Mouse (Mus musculus) gastrocnemius, postnatal 25 days (tissue): ENCODE data around the gene Glcci1. TPM values are rescaled to one million over a fixed set of nuclear protein-coding genes. Genes with fewer than 3 reads are reported as not detected.

ENCODE experiments used
- DNase-seq: peaks from one replicate; pipeline ENCODE4 v3.0.0; 2022
- long read RNA-seq, 2 experiments: library from polyadenylated mRNA; stranded (forward); transcript quantifications; one replicate each; pipeline ENCODE4 v2.0.0; 2021
- total RNA-seq, 2 experiments: library from RNA; stranded (reverse); gene quantifications; 1 replicate in 1 of 2; 2 replicates in 1 of 2; pipeline ENCODE4 v1.2.3; 2021

The Glcci1 gene
- total RNA-seq, result 1 to 10 TPM; 4.3 to 5.6 TPM
- long read RNA-seq, experiment 1, result 0 reads
- long read RNA-seq, experiment 2, result 0 reads

DNA sequence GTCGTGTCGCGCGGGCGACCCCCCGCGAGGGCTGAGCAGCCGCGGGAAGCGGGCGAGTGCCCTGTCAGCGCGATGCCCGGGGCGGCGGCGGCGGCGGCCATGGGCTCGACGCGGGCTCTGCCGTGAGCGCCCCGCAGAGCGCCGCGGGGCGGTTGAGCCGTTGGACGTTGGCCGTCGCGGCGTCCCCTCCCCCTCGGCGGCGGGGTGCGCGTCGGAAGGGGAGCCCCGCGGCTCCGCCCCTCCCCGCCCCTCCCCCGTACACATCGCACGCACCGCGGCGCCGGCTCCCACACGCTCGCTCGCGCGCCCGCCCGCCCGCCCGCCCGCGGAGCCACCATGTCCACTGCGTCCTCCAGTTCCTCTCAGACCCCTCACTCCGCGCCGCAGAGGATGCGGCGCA is at the start of gene Glcci1:
Gene Glcci1 (plus strand): TSS at position 50 of the 400 bp plus-strand sequence.
- peak; percentile 75 for DNase-seq

DNA sequence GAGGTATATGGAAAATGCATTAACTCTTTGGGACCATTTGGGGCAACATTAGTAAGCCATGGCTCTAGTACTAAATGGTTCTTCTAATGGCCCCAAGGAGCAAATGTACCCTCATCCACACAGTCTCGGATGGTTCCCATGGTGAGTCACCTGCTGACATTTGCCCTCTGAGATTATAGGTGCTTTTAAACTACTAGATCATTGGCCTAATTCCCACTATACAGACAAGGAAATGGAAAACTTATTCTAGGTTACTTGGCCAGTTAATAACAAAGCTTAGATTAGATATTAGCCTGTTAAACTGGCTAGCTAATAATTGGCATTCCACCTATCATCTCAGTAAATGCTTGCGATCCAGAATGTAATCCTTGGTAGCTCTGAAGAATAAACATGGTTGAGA is 47.0 kb upstream of the Glcci1 start:
- no peak for DNase-seq

DNA sequence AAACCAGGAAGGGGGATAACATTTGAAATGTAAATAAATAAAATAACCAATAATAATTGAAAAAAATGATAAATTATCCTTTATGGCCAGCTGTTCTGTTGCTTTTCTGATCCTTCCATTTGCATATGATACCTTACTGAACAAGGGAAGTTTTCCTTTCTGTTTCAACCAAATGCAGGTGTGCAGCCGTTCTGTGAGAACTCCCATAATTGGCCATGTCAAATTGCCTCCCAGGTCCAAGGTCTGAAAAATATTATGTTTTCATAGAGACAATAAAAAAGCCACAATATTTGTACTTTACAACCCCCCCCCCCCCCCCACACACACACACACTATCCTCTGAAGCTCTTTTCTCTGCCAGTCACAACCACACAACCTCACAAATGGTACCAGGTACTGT is 44.0 kb upstream of the Glcci1 start:
- no peak for DNase-seq

DNA sequence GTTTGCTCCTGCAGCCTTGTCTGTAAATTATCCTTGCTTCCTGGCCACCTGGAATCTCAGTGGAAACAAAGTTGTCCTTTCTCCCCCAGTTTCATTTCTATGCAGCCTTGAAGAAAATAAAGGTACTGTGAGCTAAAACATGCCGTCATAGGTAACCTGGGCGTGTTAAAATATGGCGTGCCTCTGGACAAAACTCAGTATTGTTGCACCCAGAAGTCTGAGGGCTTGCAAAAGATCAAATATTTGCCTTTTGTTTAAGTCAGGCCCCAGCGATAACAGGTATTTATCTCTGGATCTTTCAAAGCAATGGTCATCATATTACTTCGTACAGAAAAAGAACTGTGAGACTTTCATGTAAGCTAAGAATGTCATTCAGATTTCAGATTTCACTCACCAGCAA is 43.4 kb upstream of the Glcci1 start:
- no peak for DNase-seq

DNA sequence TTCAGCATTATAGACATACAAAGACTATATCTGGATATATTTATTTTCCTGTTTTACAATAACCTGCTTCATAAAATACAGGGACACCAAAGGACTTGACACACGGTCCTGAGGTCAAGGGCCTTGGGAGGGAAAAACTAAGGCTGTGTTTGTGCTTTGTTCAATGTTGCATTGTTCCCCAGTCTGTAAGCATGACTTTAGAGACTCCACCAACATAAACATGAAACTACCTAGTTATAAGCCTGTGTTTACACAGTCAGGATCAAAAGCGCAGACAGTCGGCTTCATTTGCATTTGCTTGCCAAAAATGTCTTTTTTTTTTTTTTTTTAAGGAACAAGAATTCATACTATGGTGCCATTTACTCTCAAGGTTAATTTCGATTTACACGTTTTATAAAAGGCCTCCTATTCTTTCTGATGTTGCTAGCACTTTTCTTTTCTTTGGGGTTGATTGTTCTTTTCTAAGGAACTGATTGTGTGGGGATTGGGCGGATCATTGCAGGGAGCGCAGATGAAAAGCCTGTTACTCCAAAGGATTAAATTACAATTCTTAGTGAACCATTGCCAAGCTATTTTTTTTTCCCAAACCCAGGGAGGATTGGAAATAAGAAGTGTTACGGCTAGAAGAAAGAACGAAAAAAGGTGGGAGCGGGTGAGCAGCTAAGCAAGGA is 41.6 kb upstream of the Glcci1 start:
- DNase-seq, result no peak

DNA sequence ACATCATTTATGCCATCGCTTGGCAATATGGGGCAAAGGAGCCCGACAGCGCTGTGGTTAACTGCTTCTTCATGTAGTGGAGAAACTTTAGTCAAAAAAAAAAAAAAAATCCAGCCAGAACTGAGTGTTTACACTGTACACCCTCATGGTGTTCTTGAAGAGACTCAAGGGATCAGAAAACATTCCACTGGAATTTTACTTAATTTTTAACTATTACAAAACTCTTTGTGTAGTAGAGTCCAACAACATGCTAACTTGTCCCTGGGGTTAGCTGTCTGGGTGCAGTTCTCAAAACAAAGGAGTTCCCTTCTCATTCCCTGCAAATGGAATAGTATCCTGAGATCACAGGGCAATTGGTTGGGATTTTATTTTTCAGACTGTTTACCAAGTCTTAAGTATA is 39.5 kb upstream of the Glcci1 start:
- no peak for DNase-seq

DNA sequence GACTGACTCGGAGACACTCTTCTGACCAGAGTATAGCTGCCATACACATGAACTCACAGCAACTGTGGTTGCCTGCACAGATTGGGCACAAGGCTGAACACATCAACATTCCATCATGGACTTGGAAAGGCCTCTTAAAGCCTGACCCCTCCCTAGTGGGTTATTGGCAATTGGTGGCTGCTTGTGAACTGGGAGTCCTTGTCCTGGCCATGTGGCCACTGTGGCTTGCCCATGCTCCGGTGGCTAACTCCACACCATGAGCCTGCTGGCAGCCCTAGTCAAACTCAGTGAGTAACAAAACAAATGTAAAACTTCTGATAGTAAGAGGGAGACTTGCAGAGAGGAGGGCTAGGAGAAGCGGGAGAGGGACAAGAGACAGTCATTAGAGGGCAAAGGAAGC is 37.3 kb upstream of the Glcci1 start:
- no peak for DNase-seq

DNA sequence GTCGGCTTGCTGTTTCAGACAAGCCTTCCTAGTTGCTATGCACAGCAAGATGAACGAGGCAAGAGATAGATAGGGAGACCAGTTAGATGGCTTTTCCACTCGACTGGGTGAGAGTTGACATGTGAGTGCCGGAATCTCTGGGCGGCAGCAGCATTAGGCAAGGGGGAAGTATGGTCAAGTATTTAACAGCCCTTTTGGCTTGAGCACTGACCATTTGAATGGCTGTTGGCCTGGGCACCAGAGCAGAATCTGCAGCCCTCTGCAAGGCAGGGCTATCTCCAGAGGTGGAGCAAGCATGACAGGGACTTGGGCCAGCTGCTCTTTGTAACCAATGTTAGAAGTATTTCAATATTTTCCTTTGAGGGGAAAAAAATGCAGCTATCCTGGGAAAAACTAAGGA is 36.5 kb upstream of the Glcci1 start:
- peak; percentile 47 for DNase-seq

DNA sequence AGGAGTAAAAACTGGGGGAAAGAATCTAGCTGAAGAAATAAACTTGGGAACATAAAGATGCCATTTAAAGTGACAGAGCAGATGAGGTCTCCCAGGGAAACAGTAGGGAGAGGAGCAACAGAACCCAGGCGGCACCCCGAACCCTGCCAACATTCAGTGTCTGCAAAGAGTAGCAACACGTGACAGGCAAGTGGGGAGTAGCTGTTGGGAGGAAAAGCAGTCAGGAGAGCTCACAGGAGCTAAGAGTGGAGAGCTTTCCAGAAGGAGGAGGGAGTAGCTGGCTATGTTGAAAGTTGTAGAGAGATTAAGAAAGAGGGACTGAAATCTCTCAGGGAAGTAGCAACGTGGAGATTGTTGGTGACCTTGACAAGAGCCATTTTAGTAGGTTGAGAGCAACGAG is 35.9 kb upstream of the Glcci1 start:
- DNase-seq, result peak; percentile 11

DNA sequence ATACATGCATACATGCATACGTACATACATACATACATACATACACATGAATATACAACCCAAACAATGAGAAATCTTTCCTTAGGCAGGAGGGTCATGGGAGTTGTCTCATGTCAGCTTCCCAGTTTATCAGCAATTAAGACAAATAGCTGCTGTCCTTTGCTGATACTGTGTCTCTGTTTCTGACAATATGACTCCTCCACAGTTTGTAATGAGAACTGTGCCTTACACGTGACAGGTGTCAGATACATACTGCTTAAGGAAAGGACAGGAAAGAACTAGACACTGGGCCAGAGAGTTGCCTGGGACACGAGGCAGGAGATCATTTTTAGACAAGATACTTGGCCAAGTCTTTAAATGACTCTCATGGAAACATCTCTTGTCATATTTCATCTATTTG is 35.1 kb upstream of the Glcci1 start:
- no peak for DNase-seq

DNA sequence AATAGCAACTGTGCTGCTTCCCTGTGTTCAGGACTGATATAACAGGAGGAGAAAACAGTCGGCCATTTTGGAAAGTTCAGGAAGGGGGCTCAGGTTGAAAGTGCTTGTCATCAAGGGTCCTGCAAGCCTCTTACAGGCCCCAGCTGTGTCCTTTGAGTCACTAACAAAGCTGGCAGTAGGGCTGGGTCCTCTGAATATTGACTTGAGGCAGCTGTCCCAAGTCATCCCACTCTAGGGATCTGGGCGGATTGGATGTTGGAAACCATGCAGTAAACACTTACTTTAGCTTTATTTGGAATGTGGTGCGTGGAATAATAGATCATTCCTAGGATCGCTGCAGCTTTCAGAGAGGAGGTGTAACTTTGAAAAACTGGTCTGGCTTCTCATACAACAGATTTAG is 34.6 kb upstream of the Glcci1 start:
- no peak for DNase-seq

DNA sequence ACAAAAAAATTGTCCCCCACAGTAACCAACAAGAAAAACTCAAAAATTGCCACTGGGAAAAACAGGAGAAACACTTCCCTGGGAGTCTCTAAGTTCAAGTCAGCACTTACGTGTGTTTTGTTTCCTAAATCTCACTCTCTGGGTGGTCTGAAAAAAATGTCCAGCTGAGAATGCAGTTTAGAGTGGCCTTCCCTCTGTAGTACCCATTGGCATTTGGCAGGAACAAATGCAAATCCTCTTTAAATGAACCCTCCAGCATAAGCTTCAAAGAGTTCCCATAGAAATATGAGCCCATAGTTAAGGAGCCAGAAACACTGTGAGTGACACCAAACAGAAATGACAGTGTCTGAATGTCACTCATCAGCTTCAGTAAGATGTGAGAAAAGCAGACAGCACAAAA is 30.2 kb upstream of the Glcci1 start:
- no peak for DNase-seq

DNA sequence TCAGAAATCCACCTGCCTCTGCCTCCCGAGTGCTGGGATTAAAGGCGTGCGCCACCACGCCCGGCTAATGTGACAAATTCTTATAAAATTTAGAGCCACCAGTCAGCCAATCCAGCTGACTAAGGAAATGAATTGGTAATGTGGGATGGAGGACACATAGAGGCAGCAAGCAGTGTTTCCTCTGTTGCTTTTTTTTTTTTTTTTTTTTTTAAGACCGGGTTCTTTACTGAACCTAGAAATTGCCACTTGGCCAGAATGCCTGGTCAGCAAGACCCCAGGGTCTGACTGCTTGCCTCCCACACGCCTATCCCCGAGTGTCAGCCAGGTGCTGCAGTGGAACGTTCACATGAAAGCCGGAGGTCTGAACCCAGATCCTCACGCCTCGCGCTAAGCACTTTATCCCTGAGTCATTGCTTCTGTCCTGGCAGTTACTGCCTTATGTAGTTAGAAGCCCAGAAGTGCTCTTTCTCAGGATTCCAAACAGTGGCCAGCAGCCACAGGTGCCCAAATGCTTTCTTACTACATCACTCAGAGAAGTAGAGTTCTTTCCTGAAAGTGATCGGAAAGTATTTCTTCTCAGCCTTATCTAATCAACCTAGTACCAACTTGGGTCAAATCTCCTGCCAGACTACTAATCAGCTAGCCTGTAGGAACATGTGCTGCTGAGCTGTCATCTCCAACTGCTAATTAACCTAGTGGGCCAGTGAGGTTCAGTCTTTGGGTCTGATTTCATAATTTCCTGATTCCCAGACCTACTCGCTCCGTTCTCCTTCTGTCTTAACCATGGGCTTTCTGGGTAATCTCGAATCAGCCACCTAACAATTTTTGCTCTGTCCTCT is 24.7 kb upstream of the Glcci1 start:
- no peak for DNase-seq

DNA sequence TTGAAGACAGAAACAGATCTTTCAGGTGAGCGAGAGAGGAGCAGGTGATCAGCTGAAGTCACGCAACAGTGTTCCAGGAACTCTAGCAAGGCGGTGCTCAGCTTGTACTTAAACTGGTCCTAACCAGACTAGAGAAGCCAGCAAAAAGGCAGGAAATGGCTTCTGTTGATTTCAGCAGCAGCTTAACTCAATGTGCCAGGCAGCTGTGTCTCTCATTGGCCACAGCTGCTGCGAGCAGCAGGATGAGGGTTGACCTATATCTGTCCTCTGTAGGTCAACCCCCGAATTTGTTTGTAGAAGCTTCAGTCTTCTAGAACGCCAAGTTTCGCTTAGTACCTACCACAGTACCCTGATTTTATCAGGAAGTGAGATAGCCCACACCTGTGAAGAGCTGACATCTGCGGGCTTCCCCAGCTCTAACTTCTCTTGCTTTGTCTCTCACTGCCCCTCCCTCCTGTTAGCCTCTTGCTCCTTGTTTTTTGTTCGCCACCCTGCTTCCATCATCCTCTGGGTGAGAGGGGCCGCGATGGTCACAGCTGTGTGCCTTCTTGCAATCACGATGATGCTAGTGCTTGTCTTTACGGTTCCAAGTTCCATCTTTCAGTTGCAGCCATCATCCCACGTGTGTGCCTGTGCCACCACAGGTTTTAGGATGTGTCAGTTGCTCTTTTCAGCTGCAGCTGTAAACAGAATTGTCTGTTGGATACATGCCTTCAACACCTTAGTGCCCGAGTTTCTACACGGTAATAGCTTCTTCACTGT is 23.8 kb upstream of the Glcci1 start:
- peak; percentile 10 for DNase-seq

DNA sequence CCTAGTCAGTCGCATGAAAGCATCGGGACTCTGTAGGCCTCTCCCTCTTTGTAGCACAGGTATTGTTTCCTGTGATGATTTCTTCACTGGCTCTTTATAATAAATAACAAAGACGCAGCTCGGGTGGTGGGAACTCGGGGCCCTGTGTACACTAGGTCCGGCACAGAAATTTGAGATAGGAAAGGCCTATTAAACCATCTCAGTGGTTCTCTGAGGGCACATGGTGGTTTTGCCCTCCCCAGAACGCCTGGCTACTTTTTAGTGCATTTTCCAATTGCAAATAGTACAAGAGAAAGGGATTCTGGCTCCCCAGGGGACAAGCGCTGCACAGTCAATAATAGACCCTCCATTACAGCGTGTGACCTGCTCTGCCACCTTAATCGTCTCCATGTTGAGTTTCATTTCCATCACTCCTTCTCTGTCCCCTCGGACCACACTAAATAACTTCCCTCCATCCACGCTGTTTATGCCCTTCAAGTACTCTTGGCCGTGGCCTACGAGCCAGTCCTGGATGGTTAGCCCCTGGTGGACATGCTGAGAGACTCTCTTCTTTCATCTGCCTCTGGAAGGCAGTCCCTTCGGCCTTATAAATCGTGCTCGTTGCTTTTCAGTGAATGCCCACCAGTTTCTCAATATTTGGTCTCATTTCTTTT is 22.9 kb upstream of the Glcci1 start:
- DNase-seq, result no peak

DNA sequence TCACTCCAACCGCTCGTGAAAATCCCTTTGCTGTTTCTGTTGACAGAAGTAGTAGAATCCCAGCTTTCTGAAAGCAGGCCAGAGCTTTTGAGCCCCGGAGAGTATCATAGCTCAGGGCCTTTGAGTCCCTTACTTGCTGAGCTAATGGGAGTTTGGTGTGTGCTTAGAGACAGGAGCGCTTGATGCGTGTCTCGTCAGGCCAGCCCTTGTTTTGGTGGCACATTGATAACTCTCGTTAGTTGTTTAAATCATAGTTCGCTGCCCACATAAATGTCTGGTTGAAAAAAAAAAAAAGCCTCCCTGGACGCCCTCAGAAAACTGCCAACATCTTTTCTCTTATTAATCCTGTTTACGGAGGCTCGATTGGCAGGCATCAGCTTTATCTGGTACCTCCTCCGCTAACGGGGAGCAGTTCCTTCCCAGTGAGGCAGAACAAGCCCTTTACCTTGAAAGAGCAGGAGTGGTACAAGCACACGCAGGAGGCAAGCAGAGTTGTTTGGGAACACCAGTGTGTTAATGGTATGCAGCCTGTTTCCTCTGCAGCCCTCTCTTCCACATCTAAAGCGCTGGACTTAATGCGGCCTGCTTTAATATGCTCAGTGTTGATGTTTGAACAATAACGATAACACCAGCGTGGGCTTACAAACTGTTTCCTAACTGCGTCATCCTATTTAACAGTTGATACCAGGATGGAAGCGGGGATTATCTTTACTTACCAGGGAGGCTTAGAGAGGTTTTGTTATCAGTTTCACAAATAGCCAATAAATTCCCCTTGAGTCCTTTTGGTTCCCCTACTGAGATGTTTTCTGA is 22.2 kb upstream of the Glcci1 start:
- DNase-seq, result no peak

DNA sequence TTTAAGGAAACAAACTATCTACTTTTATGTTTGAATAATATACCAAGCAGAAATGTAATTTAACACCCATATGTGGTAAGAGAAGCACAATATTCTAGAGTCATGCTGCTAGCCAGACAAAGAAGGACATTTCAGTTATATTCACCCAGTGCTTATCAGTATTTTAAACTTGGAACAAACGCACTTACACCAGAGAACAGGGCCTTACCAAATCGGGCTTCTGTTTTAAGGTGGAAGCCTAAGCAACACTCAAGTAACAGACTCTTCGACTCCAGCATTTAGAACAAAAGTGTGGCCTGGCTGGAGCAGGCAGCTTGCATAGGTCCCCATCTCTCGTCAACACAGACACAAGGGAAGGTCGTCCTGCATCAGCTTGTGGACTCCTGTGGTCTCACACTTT is 21.2 kb upstream of the Glcci1 start:
- no peak for DNase-seq

DNA sequence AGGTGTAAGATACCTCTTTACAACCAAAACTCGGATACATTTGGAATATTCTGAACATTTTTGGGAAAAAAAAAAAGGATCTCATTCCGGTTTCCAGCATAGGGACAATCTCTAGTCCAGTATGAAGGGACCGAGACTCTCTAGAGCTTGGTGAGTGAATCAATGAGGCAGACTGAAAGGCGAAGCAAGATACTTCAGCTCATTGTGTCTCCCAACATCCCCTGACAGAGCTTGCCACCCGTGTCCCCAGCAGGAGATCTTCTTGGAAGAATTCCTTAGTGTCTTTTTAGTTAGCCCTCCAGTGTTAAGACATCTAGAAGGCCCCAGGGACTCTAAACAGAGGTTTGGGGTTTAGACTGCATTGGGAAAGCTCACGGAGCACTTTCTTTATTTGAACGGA is 20.1 kb upstream of the Glcci1 start:
- no peak for DNase-seq

DNA sequence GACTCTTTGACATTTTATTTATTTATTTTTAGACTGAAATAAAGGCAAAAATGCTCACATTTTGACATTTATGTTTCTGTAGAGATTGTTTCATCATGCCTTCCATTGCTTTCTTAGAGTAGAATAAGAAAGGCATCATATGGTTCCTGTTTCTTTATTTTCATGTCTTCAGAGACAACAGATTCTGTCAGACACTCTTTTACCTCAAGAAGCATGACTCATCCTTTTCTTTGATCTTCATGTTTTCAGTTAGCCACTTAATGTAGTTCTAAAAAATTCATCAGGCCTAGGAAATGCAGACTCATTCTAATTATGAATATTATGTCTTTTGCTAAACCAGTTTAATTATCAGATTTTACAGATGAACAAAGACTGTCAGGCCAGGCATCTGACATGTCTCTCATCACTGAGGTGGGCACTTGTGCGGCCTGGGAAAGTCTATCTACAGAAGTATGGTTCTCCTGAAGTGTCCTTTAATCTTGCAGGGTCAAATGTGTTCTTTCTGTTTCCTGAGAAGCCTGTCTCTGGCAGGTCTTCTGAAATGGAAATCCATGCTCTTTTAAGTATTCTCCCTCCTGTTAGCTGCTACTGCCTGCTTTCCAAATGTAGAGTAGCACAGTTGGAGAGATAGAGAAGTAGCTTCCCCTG is 19.3 kb upstream of the Glcci1 start:
- DNase-seq, result no peak

DNA sequence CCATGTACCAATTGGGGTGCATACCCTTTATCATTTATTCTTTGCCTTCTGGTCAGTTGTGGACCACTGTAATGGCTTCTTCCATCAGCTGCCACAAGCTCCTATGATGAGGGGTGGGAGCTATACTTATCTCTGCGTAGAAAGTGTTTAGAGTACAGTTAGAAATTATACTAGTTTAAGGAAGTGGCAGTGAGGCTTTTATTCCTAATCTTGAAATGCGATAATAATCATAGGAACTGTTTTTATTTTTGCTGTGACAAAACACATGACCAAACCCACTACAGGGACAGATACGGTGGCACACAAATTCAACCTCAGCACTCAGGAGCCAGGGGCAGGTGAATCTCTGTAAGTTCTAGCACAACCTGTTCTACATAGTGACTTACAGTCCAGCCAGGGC is 17.2 kb upstream of the Glcci1 start:
- no peak for DNase-seq
